10 mouse cellular contexts compared by ENCODE assay signal in genomic region chr6:126704430-126704829, GRCm38 (mm10). TPM values are rescaled to one million over a fixed set of nuclear protein-coding genes. Genes with fewer than 3 reads are reported as not detected.
DNase-seq lines count a peak whose midpoint lies in the region; ATAC-seq and TF ChIP-seq lines count a peak whose summit lies in the region.
"Had no signal": no experiment of that assay in that cellular context is flagged by ENCODE, and none has a peak within 500 bp of the region (broad histone marks: within the 10 kb centered on the region; RNA-seq: fewer than 3 reads in every experiment).

No protein-coding gene starts in this region.

- H3K4me2 ChIP-seq in kidney, postnatal 0 days (ENCODE audit: low read length): no peak overlapping the region
- H3K4me2 ChIP-seq in kidney, embryonic 15.5 days: no peak overlapping the region
- H3K4me2 ChIP-seq: embryonic facial prominence, embryonic 15.5 days; limb, embryonic 13.5 days had no signal

- no peak; the same call in 1 of the 2 replicates for ATAC-seq in kidney, postnatal 0 days (replicated peaks; ENCODE audit: low FRiP score, low read depth)
- ATAC-seq in kidney, embryonic 15.5 days (replicated peaks; ENCODE audit: low FRiP score): no peak
- no peak for ATAC-seq in erythroid progenitor cell, adult 5-6 weeks (replicated peaks; ENCODE audit: low FRiP score, poor library complexity, severe bottlenecking)

- TF ChIP-seq CTCF in kidney, postnatal 0 days (IDR thresholded peaks at IDR 0.05; ENCODE audit: low read depth): peak; percentile 71

- 28% methylated on average over 4 of the region's 4 CpGs for WGBS in kidney, postnatal 0 days
- WGBS in kidney, embryonic 15.5 days: 21% methylated on average over 4 of the region's 4 CpGs

- no peak overlapping the region for H3K9ac ChIP-seq in kidney, postnatal 0 days (ENCODE audit: low read depth, low read length)
- H3K9ac ChIP-seq in kidney, embryonic 15.5 days: no peak overlapping the region
- H3K9ac ChIP-seq: embryonic facial prominence, embryonic 15.5 days; limb, embryonic 13.5 days had no signal

- no peak overlapping the region for H3K27ac ChIP-seq in kidney, postnatal 0 days
- H3K27ac ChIP-seq in kidney, embryonic 15.5 days: no peak overlapping the region
- H3K27ac ChIP-seq: embryonic facial prominence, embryonic 15.5 days; limb, embryonic 13.5 days had no signal

- DNase-seq in kidney, postnatal 0 days (ENCODE audit: low spot score): peak; percentile 77
- DNase-seq in ES-CJ7 (ENCODE audit: low read depth, low spot score): peak; percentile 84
- peak; percentile 3 for DNase-seq in c-Kit-positive CD71-positive TER-119-positive erythroid progenitor cells, embryonic 14.5 days (ENCODE audit: low spot score)
- peak; percentile 54 for DNase-seq in hindlimb bud, embryonic 11.5 days (ENCODE audit: extremely low spot score, low read depth, low spot score)
- no peak for DNase-seq in spleen, postnatal 14 days (ENCODE audit: low spot score in 2 of 2)
- no peak for DNase-seq in right cerebral cortex, postnatal 4 days

- H3K4me3 ChIP-seq in kidney, postnatal 0 days (replicated peaks; ENCODE audit: low read depth, low read length): no peak overlapping the region
- H3K4me3 ChIP-seq in kidney, embryonic 15.5 days (replicated peaks): no peak overlapping the region
- H3K4me3 ChIP-seq: embryonic facial prominence, embryonic 15.5 days; limb, embryonic 13.5 days had no signal

- no peaks in the 10 kb centered on the region for H3K36me3 ChIP-seq in kidney, postnatal 0 days (ENCODE audit: insufficient read depth, low read length)
- H3K36me3 ChIP-seq in kidney, embryonic 15.5 days: no peaks in the 10 kb centered on the region
- H3K36me3 ChIP-seq: embryonic facial prominence, embryonic 15.5 days; limb, embryonic 13.5 days had no signal

- no peaks in the 10 kb centered on the region for H3K4me1 ChIP-seq in kidney, postnatal 0 days (replicated peaks; ENCODE audit: insufficient read depth, low read length)
- H3K4me1 ChIP-seq in kidney, embryonic 15.5 days: peaks cover 9% of the 10 kb centered on the region

- H3K27me3 ChIP-seq in kidney, postnatal 0 days (ENCODE audit: insufficient read depth, low read length): no peaks in the 10 kb centered on the region
- H3K27me3 ChIP-seq in kidney, embryonic 15.5 days: peaks cover 32% of the 10 kb centered on the region

- H3K9me3 ChIP-seq in kidney, postnatal 0 days (replicated peaks; ENCODE audit: low read length): no peaks in the 10 kb centered on the region
- no peaks in the 10 kb centered on the region for H3K9me3 ChIP-seq in kidney, embryonic 15.5 days (replicated peaks)
- H3K9me3 ChIP-seq: embryonic facial prominence, embryonic 15.5 days; limb, embryonic 13.5 days had no signal

RNA-seq across cellular contexts. Expression of gene Kcna6, which starts 36.0 kb away (rescaled TPM):
- polyA plus RNA-seq in kidney, postnatal 0 days (2015; fragmentation: Nextera tagmentation; extraction: Ambion mirVana): 1.4 and 2.1 TPM in 2 replicates
- polyA plus RNA-seq in kidney, embryonic 15.5 days (2015; fragmentation: Nextera tagmentation; extraction: Ambion mirVana): 2.3 and 3.2 TPM in 2 replicates
- total RNA-seq in erythroid progenitor cell, adult 5-6 weeks (2015; ENCODE audit: low replicate concordance): not detected in 2 replicates
- not detected in 2 replicates for total RNA-seq in erythroid progenitor cell, adult 5-6 weeks (2017; ENCODE audit: low replicate concordance)

RNA-seq across cellular contexts. Expression of gene Kcna1, which starts 58.2 kb away (rescaled TPM):
- 0.24 and 0.29 TPM in 2 replicates for polyA plus RNA-seq in kidney, postnatal 0 days (2015; fragmentation: Nextera tagmentation; extraction: Ambion mirVana)
- polyA plus RNA-seq in kidney, embryonic 15.5 days (2015; fragmentation: Nextera tagmentation; extraction: Ambion mirVana): 0.48 and 0.50 TPM in 2 replicates
- not detected in 2 replicates for total RNA-seq in erythroid progenitor cell, adult 5-6 weeks (2015; ENCODE audit: low replicate concordance)
- not detected in 2 replicates for total RNA-seq in erythroid progenitor cell, adult 5-6 weeks (2017; ENCODE audit: low replicate concordance)

Comparison
In these comparisons a context has a peak if more than half of its experiments do, and no peak if none do; other contexts are left out.
1. DNase-seq: peak in kidney, postnatal 0 days (single experiment), ES-CJ7 (single experiment), c-Kit-positive CD71-positive TER-119-positive erythroid progenitor cells, embryonic 14.5 days (single experiment) and hindlimb bud, embryonic 11.5 days (single experiment); none in spleen, postnatal 14 days (0 of 2) and right cerebral cortex, postnatal 4 days (single experiment).